Mouse (Mus musculus): ENCODE measurements around the gene Pkig. TPM values are rescaled to one million over a fixed set of nuclear protein-coding genes. Genes with fewer than 3 reads are reported as not detected.

The Pkig gene
- total RNA-seq (2023; ENCODE audit: inconsistent age) = 253 to 312 TPM (median 261 TPM) in 4 replicates

DNA sequence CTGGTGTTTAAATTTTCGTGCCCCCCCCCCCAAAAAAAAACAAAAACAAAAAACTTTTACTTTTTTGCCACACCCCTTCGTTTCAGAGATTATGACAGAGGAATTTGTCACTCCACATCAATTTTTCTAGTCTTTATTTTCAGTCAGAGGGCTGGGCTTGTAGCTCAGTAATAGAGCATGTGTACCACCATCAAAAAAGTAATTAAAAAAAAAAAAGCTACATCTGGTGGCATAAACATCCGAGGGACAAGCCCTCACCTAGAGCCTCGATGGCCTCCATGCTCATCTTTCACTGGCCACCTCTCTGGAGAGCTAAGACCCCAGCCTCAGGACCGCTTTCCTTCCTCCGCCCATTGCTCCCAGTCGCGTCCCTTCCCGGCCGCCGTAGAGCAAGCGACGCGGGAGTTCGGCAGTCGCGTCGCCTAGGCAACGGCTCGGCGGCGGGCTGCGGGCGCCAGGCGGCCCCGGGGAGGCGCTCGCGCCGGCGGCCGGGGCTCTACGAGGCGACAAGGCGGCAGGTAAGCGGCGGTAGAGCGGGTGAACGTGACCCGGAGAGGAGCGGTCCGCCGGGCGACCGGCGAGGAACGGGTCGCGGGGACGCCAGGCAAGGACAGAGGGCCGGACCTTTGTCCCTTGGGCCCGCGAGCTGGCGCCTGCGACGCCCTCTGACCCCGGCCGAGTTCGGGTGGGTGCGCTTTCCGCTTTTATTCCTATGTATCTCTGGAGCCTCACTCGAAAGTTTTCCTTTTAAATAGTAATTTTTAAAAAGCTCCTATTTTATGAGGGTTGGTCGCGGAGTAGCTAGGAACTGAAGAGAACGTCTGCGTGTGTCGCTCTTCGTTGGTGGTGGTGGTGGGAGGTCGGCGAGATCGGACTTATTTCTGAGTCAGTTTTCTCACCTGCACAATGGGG, at the start of gene Pkig:
TSS of gene Pkig (plus strand) at position 412 of the 912 bp plus-strand sequence.

DNA sequence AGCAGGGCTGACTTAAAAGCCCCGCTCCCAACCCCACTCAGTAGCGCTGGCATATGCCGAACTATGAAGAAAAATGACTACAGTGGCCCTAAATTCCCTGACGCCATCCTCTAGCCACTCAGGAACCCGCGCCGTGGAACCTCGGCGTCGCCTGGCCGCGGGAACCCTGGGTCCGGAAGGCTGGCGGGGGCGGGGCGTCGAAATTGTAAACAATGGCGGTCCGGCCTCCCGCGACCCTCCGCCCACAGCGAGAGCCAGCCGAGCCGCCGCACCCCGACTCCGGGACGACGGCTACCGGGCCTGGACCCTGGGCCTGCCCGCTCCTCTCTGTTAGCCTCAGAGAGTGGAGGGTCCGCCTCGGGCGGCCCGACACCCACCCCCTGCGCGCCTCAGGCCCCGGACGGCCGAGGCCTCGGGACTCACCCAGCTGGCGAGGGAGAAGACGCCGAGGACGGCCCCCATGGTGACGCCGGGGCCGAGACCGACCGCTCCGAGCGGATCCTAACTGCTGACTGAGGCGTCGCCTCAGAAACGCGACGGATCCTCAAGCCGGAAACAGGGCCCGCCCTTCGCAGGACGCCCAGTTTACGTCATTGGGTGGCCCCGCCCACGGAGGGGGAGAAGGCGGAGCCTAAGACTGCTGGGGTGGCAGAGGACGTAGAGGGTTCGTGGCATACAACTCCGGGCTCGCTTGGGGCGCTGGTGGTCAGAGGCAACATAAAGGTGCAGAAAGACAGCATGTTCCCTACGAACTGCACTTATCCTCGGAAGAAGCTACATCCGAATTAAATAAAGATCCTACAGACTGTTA, 13.4 kb upstream of the Pkig start, which contains the start of gene Serinc3:
TSS of gene Serinc3 (minus strand) at position 557 of the 811 bp plus-strand sequence.

DNA sequence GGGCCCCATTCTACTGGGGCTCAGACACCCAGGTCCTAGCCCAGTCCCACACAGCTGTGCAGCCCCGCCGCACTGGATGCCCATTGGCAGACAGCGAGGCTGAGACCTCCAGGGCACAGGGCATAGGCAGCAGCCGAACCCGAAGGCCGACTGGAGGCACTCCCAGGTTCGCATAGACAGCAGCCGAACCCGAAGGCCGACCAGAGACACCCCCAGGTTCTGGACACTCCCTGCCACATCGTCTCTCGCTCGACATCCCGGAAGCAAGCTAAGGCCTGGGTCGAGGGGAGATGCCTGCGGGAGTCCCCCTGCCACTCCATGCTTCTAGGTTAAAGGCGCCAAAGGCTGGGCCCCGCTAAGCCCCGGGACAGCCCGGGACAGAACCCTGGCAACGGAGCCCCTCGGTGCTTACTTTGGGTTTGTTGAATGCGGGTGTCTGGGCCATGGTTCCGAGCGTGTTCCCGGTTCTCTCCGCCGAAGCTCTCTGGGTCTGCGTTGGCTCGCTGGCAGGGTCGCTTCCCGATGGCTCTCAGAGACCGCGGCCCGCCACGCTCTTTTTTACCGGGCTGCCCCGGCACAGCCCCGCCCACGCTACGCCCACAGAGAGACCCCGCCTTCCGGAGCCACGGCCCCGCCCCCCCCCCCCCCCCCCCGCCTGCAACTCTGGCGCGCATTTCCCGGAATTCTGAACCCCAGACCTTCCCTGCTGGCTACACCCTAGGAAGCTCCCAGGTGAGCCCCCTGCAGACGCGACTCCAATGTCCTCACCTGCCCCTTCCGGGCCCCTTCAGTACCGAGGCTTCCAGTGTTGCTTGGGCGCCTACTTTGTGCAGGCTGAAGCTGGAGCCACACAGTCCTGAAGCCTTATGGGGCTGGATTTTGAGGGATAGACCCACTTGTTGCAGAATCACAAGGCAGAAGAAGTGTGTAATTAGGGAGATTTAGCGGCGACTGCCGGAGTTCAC, 91.7 kb downstream of the Pkig start, which contains the start of gene Ada:
TSS of gene Ada (minus strand) at position 593 of the 965 bp plus-strand sequence.

Other genes with a start within 250 kb of the Pkig start
- gene Oser1, start 233.7 kb upstream of the Pkig start, total RNA-seq (2023; ENCODE audit: inconsistent age) = 125 to 155 TPM (median 138 TPM) in 4 replicates
- gene Gdap1l1, start 219.9 kb upstream of the Pkig start, total RNA-seq (2023; ENCODE audit: inconsistent age) = not detected in 4 replicates
- gene Fitm2, start 185.8 kb upstream of the Pkig start, total RNA-seq (2023; ENCODE audit: inconsistent age) = 2.9 to 4.8 TPM (median 4.1 TPM) in 4 replicates
- not detected in 4 replicates for gene R3hdml, start 166.1 kb upstream of the Pkig start, total RNA-seq (2023; ENCODE audit: inconsistent age)
- not detected in 4 replicates for gene Hnf4a, start 151.6 kb upstream of the Pkig start, total RNA-seq (2023; ENCODE audit: inconsistent age)
- 206 to 224 TPM (median 216 TPM) in 4 replicates for gene Ttpal, start 56.1 kb upstream of the Pkig start, total RNA-seq (2023; ENCODE audit: inconsistent age)
- 1,527 to 1,585 TPM (median 1,561 TPM) in 4 replicates for gene Serinc3, start 13.3 kb upstream of the Pkig start, total RNA-seq (2023; ENCODE audit: inconsistent age)
- gene Ada, start 91.9 kb downstream of the Pkig start, total RNA-seq (2023; ENCODE audit: inconsistent age) = 2.7 to 4.6 TPM (median 3.1 TPM) in 4 replicates
- not detected in 4 replicates for gene Ccn5, start 162.5 kb downstream of the Pkig start, total RNA-seq (2023; ENCODE audit: inconsistent age)
- not detected in 4 replicates for gene Kcnk15, start 195.3 kb downstream of the Pkig start, total RNA-seq (2023; ENCODE audit: inconsistent age)

All from B cell, adult (primary cell).